Mouse (Mus musculus) lung, adult 2 months (tissue): ENCODE data around the gene Cab39.

Experiments
- CTCF ChIP-seq: fragments of 200-500 bp; IDR thresholded peaks from 2 replicates; pipeline ENCODE4 v1.5.1; 2011; ENCODE audit warnings: mild to moderate bottlenecking, low read length, control low read depth; ENCODE audit not compliant: insufficient read depth
- POLR2A ChIP-seq: fragments of 200-500 bp; IDR thresholded peaks from 2 replicates; pipeline ENCODE4 v1.6.1; 2011; ENCODE audit warnings: low read depth, mild to moderate bottlenecking, control low read depth, low read length, borderline replicate concordance; ENCODE audit errors: extremely low read depth

DNA sequence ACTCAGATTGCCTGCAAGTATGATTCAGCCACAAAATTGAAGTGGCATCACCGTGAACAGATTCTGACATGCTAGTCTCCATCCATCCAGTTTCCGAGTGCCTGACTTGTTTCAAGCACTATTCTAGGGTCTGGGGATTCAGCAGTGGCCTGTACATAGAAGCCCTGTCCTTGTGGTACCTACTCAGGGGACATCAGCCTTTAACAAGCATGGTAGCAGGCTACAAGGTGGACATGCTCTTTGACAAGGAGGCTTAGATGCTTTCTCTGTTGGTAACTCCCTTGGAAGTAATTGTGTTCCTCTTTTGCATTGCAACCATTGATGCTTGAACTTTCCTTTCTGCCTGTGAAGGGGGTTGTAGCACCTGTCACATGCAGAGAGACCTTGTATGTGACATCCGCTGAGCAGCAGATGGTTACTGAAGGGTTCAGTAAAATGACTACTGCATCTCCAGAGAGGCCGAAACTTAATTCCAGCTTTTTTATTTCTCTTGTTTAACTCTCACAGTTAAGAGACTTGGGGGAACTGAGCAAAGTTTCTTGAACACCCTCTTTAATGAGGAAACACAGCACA, 50.1 kb downstream of the Cab39 start:
- TF ChIP-seq CTCF (no peak), POLR2A (no peak)
